Comparison of ENCODE assay signal across 9 mouse cellular contexts in genomic region chr6:120981537-120981936, GRCm38 (mm10).
DNase-seq lines count a peak whose midpoint lies in the region; ATAC-seq lines count a peak whose summit lies in the region.
"Had no signal": no experiment of that assay in that cellular context is flagged by ENCODE, and none has a peak within 500 bp of the region (broad histone marks: within the 10 kb centered on the region; RNA-seq: fewer than 3 reads in every experiment).

No protein-coding gene starts in this region.

- ATAC-seq in midbrain, embryonic 13.5 days, result no peak
- no peak for ATAC-seq in embryonic facial prominence, embryonic 14.5 days (ENCODE audit: low read depth)
- no peak for ATAC-seq in forebrain, embryonic 11.5 days (replicated peaks; ENCODE audit: low FRiP score)

- H3K4me3 ChIP-seq in midbrain, embryonic 10.5 days, result no peak overlapping the region
- H3K4me3 ChIP-seq in midbrain, embryonic 13.5 days (replicated peaks), result no peak overlapping the region
- H3K4me3 ChIP-seq in embryonic facial prominence, embryonic 14.5 days (ENCODE audit: low read depth, low read length), result no peak overlapping the region
- H3K4me3 ChIP-seq in forebrain, embryonic 11.5 days (ENCODE audit: low read depth, low read length), result no peak overlapping the region

- no peaks in the 10 kb centered on the region for H3K9me3 ChIP-seq in midbrain, embryonic 10.5 days (replicated peaks)
- no peaks in the 10 kb centered on the region for H3K9me3 ChIP-seq in midbrain, embryonic 13.5 days
- H3K9me3 ChIP-seq in embryonic facial prominence, embryonic 14.5 days (ENCODE audit: control insufficient read depth, low read length), result no peaks in the 10 kb centered on the region
- H3K9me3 ChIP-seq in forebrain, embryonic 11.5 days (ENCODE audit: control insufficient read depth, low read length), result no peaks in the 10 kb centered on the region

- WGBS in midbrain, embryonic 10.5 days, result 70% methylated on average over 6 of the region's 6 CpGs
- WGBS in midbrain, embryonic 13.5 days, result 62% methylated on average over 6 of the region's 6 CpGs
- 64% methylated on average over 6 of the region's 6 CpGs for WGBS in embryonic facial prominence, embryonic 14.5 days
- 68% methylated on average over 6 of the region's 6 CpGs for WGBS in forebrain, embryonic 11.5 days

- peak; percentile 49 to 75 for DNase-seq in adrenal gland, adult (ENCODE audit: inconsistent age in 2 of 2, low spot score in 1 of 2)
- DNase-seq in adrenal gland, adult 18-20 months (ENCODE audit: low spot score in 2 of 2), result no peak
- DNase-seq in midbrain, embryonic 10.5 days (ENCODE audit: low spot score), result peak; percentile 26
- peak; percentile 38 for DNase-seq in embryonic facial prominence, embryonic 14.5 days (ENCODE audit: low spot score)
- DNase-seq in thymus, postnatal 0 days (ENCODE audit: low spot score), result peak; percentile 52
- no peak for DNase-seq in forebrain, embryonic 11.5 days (ENCODE audit: low spot score)
- DNase-seq in spleen, postnatal 10 days (ENCODE audit: low spot score in 2 of 2), result no peak
- DNase-seq: kidney, adult 18-20 months had no signal

- H3K4me2 ChIP-seq in midbrain, embryonic 13.5 days (replicated peaks), result no peak overlapping the region
- no peak overlapping the region for H3K4me2 ChIP-seq in embryonic facial prominence, embryonic 14.5 days (ENCODE audit: low read depth, low read length)
- no peak overlapping the region for H3K4me2 ChIP-seq in forebrain, embryonic 11.5 days (ENCODE audit: low read depth, low read length, severe bottlenecking)

- peaks cover 17% of the 10 kb centered on the region for H3K4me1 ChIP-seq in midbrain, embryonic 10.5 days
- H3K4me1 ChIP-seq in midbrain, embryonic 13.5 days (replicated peaks), result peaks cover 14% of the 10 kb centered on the region
- peaks cover 7% of the 10 kb centered on the region for H3K4me1 ChIP-seq in embryonic facial prominence, embryonic 14.5 days (ENCODE audit: control insufficient read depth, insufficient read depth, low read length)
- H3K4me1 ChIP-seq in forebrain, embryonic 11.5 days (replicated peaks; ENCODE audit: control insufficient read depth, insufficient read depth, low read length), result no peaks in the 10 kb centered on the region

- H3K9ac ChIP-seq in midbrain, embryonic 13.5 days (replicated peaks), result no peak overlapping the region
- no peak overlapping the region for H3K9ac ChIP-seq in embryonic facial prominence, embryonic 14.5 days (ENCODE audit: low read depth, low read length)
- no peak overlapping the region for H3K9ac ChIP-seq in forebrain, embryonic 11.5 days (ENCODE audit: low read length)

- no peak overlapping the region for H3K27ac ChIP-seq in midbrain, embryonic 10.5 days (replicated peaks)
- no peak overlapping the region for H3K27ac ChIP-seq in midbrain, embryonic 13.5 days
- no peak overlapping the region for H3K27ac ChIP-seq in embryonic facial prominence, embryonic 14.5 days (replicated peaks; ENCODE audit: low read depth, low read length)
- H3K27ac ChIP-seq in forebrain, embryonic 11.5 days (ENCODE audit: low read depth, low read length), result no peak overlapping the region

- no peaks in the 10 kb centered on the region for H3K27me3 ChIP-seq in midbrain, embryonic 10.5 days (ENCODE audit: low read depth, poor library complexity, severe bottlenecking)
- no peaks in the 10 kb centered on the region for H3K27me3 ChIP-seq in midbrain, embryonic 13.5 days
- no peaks in the 10 kb centered on the region for H3K27me3 ChIP-seq in embryonic facial prominence, embryonic 14.5 days (replicated peaks; ENCODE audit: control insufficient read depth, insufficient read depth, low read length)
- H3K27me3 ChIP-seq in forebrain, embryonic 11.5 days (ENCODE audit: control insufficient read depth, insufficient read depth, low read length), result no peaks in the 10 kb centered on the region

- peaks cover 31% of the 10 kb centered on the region for H3K36me3 ChIP-seq in midbrain, embryonic 10.5 days
- H3K36me3 ChIP-seq in midbrain, embryonic 13.5 days, result peaks cover 46% of the 10 kb centered on the region
- H3K36me3 ChIP-seq in embryonic facial prominence, embryonic 14.5 days (ENCODE audit: control insufficient read depth, insufficient read depth, low read length), result 0 out of 2 replicates have a peak, but pooled peaks cover 17% of the 10 kb centered on the region
- H3K36me3 ChIP-seq in forebrain, embryonic 11.5 days (ENCODE audit: control insufficient read depth, insufficient read depth, low read length), result no peaks in the 10 kb centered on the region

Comparison
In these comparisons a context has a peak if more than half of its experiments do, and no peak if none do; other contexts are left out.
1. DNase-seq: peak in adrenal gland, adult (2 of 2), midbrain, embryonic 10.5 days (single experiment), embryonic facial prominence, embryonic 14.5 days (single experiment) and thymus, postnatal 0 days (single experiment); none in adrenal gland, adult 18-20 months (0 of 2), forebrain, embryonic 11.5 days (single experiment) and spleen, postnatal 10 days (0 of 2).